Mouse (Mus musculus) adrenal gland, adult (tissue): Measurements from ENCODE around the gene Tctn1.

Experiments
- DNase-seq, 2 experiments: peaks; one replicate each; pipeline ENCODE4 v3.0.0; 2022 to 2023; ENCODE audit warnings: low spot score in 1 of 2; ENCODE audit not compliant: inconsistent age in 2 of 2

Tctn1 gene

GRCm38 (mm10) chr5:122286191-122286590 is 21.9 kb upstream of the Tctn1 start:
- DNase-seq: peak in 1 of 2 experiments; percentile 56

- DNase-seq: peak in 1 of 2 experiments; percentile 74
Measured at GRCm38 (mm10) chr5:122285767-122286150, 21.5 kb upstream of the Tctn1 start.

GRCm38 (mm10) chr5:122285029-122285766 is 20.9 kb upstream of the Tctn1 start:
- peak; percentile 82 to 91 for DNase-seq

- DNase-seq: peak; percentile 89 to 95
Measured at GRCm38 (mm10) chr5:122284183-122285028, 20.1 kb upstream of the Tctn1 start, which contains the start of gene Pptc7. Gene Pptc7, plus strand, starts transcription at chr5:122284365.

GRCm38 (mm10) chr5:122283828-122284182 is 19.5 kb upstream of the Tctn1 start:
- peak; percentile 64 to 83 for DNase-seq

- DNase-seq: peak in 1 of 2 experiments; percentile 56
Measured at GRCm38 (mm10) chr5:122280827-122281462, 16.7 kb upstream of the Tctn1 start.

- peak in 1 of 2 experiments; percentile 80 for DNase-seq
Measured at GRCm38 (mm10) chr5:122280422-122280826, 16.2 kb upstream of the Tctn1 start.

GRCm38 (mm10) chr5:122279799-122280421 is 15.7 kb upstream of the Tctn1 start:
- DNase-seq: no peak

- DNase-seq: no peak
Measured at GRCm38 (mm10) chr5:122278946-122279345, 14.7 kb upstream of the Tctn1 start.

- DNase-seq: no peak
Measured at GRCm38 (mm10) chr5:122274785-122275184, 10.5 kb upstream of the Tctn1 start.

GRCm38 (mm10) chr5:122272821-122273220 is 8.6 kb upstream of the Tctn1 start:
- no peak for DNase-seq

- peak in 1 of 2 experiments; percentile 59 for DNase-seq
Measured at GRCm38 (mm10) chr5:122268858-122269604, 4.8 kb upstream of the Tctn1 start.

GRCm38 (mm10) chr5:122267899-122268298 is 3.6 kb upstream of the Tctn1 start:
- DNase-seq: peak; percentile 69 to 93

GRCm38 (mm10) chr5:122267136-122267535 is 2.9 kb upstream of the Tctn1 start:
- no peak for DNase-seq

GRCm38 (mm10) chr5:122265942-122266341 is 1.7 kb upstream of the Tctn1 start:
- DNase-seq: no peak

- peak in 1 of 2 experiments; percentile 58 for DNase-seq
Measured at GRCm38 (mm10) chr5:122265187-122265586, 927 bp upstream of the Tctn1 start.

- DNase-seq: no peak
Measured at GRCm38 (mm10) chr5:122262104-122262503, 2.2 kb downstream of the Tctn1 start.

- DNase-seq: no peak
Measured at GRCm38 (mm10) chr5:122258027-122258741, 6.1 kb downstream of the Tctn1 start.

GRCm38 (mm10) chr5:122251895-122252606 is 12.2 kb downstream of the Tctn1 start:
- no peak for DNase-seq
